Mouse (Mus musculus) liver, embryonic 13.5 days (tissue): ENCODE results near the gene Actg1. TPM values are rescaled to one million over a fixed set of nuclear protein-coding genes. Genes with fewer than 3 reads are reported as not detected.

Experiments used
- ATAC-seq: fragments of 200-750 bp; cut with Nextera tagmentation; 2 replicates; pipeline ENCODE4 v1.8.0; 2017; ENCODE audit warnings: low read depth, mild to moderate bottlenecking, moderate number of reproducible peaks, moderate library complexity
- DNase-seq: peaks from one replicate; pipeline ENCODE4 v3.0.0; 2022
- H3K27ac ChIP-seq: fragments of 300-500 bp; sonication (generic); 2 replicates; pipeline ENCODE4 v1.5.1; 2015; ENCODE audit warnings: moderate library complexity, mild to moderate bottlenecking, inconsistent platforms
- H3K27me3 ChIP-seq: fragments of 300-500 bp; sonication (generic); 2 replicates; pipeline ENCODE4 v1.6.1; 2015; ENCODE audit warnings: mild to moderate bottlenecking, inconsistent platforms
- H3K36me3 ChIP-seq: fragments of 300-500 bp; sonication (generic); 2 replicates; pipeline ENCODE4 v1.6.1; 2015; ENCODE audit warnings: mild to moderate bottlenecking, inconsistent platforms
- H3K4me1 ChIP-seq: fragments of 300-500 bp; sonication (generic); replicated peaks from 2 replicates; pipeline ENCODE4 v1.6.1; 2015; ENCODE audit warnings: inconsistent platforms
- H3K4me2 ChIP-seq: fragments of 300-500 bp; sonication (generic); 2 replicates; pipeline ENCODE4 v1.6.1; 2015; ENCODE audit warnings: inconsistent platforms, mild to moderate bottlenecking, moderate library complexity
- H3K4me3 ChIP-seq: fragments of 300-500 bp; sonication (generic); replicated peaks from 2 replicates; pipeline ENCODE4 v1.5.1; 2015; ENCODE audit warnings: mild to moderate bottlenecking, inconsistent platforms
- H3K9ac ChIP-seq: fragments of 300-500 bp; sonication (generic); 2 replicates; pipeline ENCODE4 v1.6.1; 2015; ENCODE audit warnings: mild to moderate bottlenecking, inconsistent platforms
- H3K9me3 ChIP-seq: fragments of 300-500 bp; sonication (generic); replicated peaks from 2 replicates; pipeline ENCODE4 v1.6.1; 2016; ENCODE audit warnings: inconsistent platforms
- WGBS: fragments of 180-500 bp; shearing (Covaris S2); methylation state at CpG from one replicate; pipeline ENCODE4 v1.1.7; 2015; ENCODE audit not compliant: insufficient replicate concordance; 5-methylcytosine and 5-hydroxymethylcytosine counted together
- polyA plus RNA-seq: library from polyadenylated mRNA; unstranded; fragments of >200 nt; fragmentation: Nextera tagmentation; extraction: Ambion mirVana; gene quantifications from 2 replicates; pipeline ENCODE4 v1.2.1, GENCODE M21; 2015

Gene Actg1
- polyA plus RNA-seq, 1 experiment from 2014 or later, result 712 TPM

- Histone ChIP-seq H3K4me2 (peak overlapping the region; percentile 97), H3K9me3 (no peaks in the 10 kb centered on the region), H3K27ac (peak overlapping the region; percentile 77; the same call in 1 of the 2 replicates), H3K4me1 (peaks cover 81% of the 10 kb centered on the region), H3K27me3 (peaks cover 31% of the 10 kb centered on the region), H3K36me3 (no peaks in the 10 kb centered on the region), H3K9ac (peak overlapping the region; percentile 82), H3K4me3 (peak overlapping the region; percentile 70)
- WGBS, result 52% methylated on average over 12 of the region's 12 CpGs
- no peak for ATAC-seq
- DNase-seq, result no peak
Observed at GRCm38 (mm10) chr11:120306366-120307131, 41.8 kb downstream of the Actg1 start.

- H3K27me3 ChIP-seq, result peaks cover 31% of the 10 kb centered on the region
- H3K4me2 ChIP-seq, result peak overlapping the region; percentile 97
- peaks cover 80% of the 10 kb centered on the region for H3K4me1 ChIP-seq
- ATAC-seq, result no peak
- 13% methylated on average over 15 of the region's 15 CpGs for WGBS
- peak overlapping the region; percentile 77 for H3K27ac ChIP-seq
- H3K4me3 ChIP-seq, result peak overlapping the region; percentile 70
- H3K9me3 ChIP-seq, result no peaks in the 10 kb centered on the region
- peak overlapping the region; percentile 82 for H3K9ac ChIP-seq
- H3K36me3 ChIP-seq, result no peaks in the 10 kb centered on the region
- DNase-seq, result no peak
Observed at GRCm38 (mm10) chr11:120305535-120306365, 42.6 kb downstream of the Actg1 start.

DNA sequence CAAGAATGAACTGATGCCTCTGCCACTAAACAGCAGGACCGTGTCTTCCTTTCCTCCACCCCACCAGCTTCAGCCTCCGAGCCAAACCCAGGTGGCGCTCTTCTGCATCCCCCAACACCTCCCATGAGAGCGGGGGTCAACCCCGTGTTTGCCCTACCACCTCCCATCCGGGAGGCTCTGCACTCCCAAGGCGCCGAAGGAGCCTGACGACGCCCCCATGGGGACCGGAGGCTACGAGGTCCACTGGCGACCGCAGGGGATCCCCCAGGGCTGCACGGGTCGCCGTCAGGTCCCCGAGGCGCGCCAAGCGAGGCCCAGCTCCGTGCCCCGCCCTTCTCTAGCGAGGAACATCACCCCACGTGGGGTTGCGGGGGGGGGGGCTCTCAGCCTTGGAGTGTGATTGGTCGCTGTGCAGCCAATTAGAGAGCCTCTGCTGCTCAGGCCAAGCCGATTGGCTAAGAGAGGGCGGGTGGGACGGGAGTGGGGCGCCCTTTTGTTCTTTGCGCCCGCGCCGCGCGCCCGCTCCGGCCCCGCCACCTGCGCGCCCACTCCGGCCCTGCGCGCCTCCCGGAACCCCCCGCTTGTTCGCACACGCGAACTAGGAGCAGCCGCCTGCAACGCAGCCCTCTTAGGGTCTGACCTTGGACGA, 43.3 kb downstream of the Actg1 start:
- H3K9me3 ChIP-seq, result no peaks in the 10 kb centered on the region

GRCm38 (mm10) chr11:120304350-120304694, 44.0 kb downstream of the Actg1 start:
- peaks cover 31% of the 10 kb centered on the region for H3K27me3 ChIP-seq
- no peaks in the 10 kb centered on the region for H3K9me3 ChIP-seq
- no peaks in the 10 kb centered on the region for H3K36me3 ChIP-seq
- 23% methylated on average over 5 of the region's 5 CpGs for WGBS
- H3K4me2 ChIP-seq, result peak overlapping the region; percentile 97
- H3K4me3 ChIP-seq, result peak overlapping the region; percentile 70
- peak; percentile 41 for DNase-seq
- peak; percentile 23; the same call in 1 of the 2 replicates for ATAC-seq
- H3K9ac ChIP-seq, result peak overlapping the region; percentile 75
- peaks cover 87% of the 10 kb centered on the region for H3K4me1 ChIP-seq
- peak overlapping the region; percentile 91 for H3K27ac ChIP-seq

More for the DNA sequence above, 43.3 kb downstream of the Actg1 start:
- H3K27ac ChIP-seq, result peak overlapping the region; percentile 91
- peak overlapping the region; percentile 82 for H3K9ac ChIP-seq
- H3K4me1 ChIP-seq, result peaks cover 80% of the 10 kb centered on the region
- H3K27me3 ChIP-seq, result peaks cover 31% of the 10 kb centered on the region
- peak; percentile 81 for ATAC-seq
- peak overlapping the region; percentile 97 for H3K4me2 ChIP-seq
- no peaks in the 10 kb centered on the region for H3K36me3 ChIP-seq
- peak; percentile 83 for DNase-seq
- under 1% methylated on average over 52 of the region's 53 CpGs for WGBS
- peak overlapping the region; percentile 70 for H3K4me3 ChIP-seq

GRCm38 (mm10) chr11:120303559-120304349, 44.6 kb downstream of the Actg1 start:
- peak overlapping the region; percentile 97 for H3K4me2 ChIP-seq
- H3K27ac ChIP-seq, result peak overlapping the region; percentile 91
- H3K9me3 ChIP-seq, result no peaks in the 10 kb centered on the region
- DNase-seq (peak; percentile 81), ATAC-seq (peak; percentile 80)
- H3K36me3 ChIP-seq, result no peaks in the 10 kb centered on the region
- peaks cover 26% of the 10 kb centered on the region for H3K27me3 ChIP-seq
- H3K4me1 ChIP-seq, result peaks cover 92% of the 10 kb centered on the region
- H3K9ac ChIP-seq, result peak overlapping the region; percentile 75
- peak overlapping the region; percentile 70 for H3K4me3 ChIP-seq
- 26% methylated on average over 21 of the region's 21 CpGs for WGBS

GRCm38 (mm10) chr11:120303119-120303518, 45.2 kb downstream of the Actg1 start:
- Histone ChIP-seq H3K4me2 (peak overlapping the region; percentile 97), H3K36me3 (no peaks in the 10 kb centered on the region), H3K4me3 (peak overlapping the region; percentile 70), H3K9ac (peak overlapping the region; percentile 75), H3K27ac (peak overlapping the region; percentile 91), H3K4me1 (peaks cover 90% of the 10 kb centered on the region), H3K27me3 (peaks cover 19% of the 10 kb centered on the region), H3K9me3 (no peaks in the 10 kb centered on the region)
- 68% methylated on average over 9 of the region's 9 CpGs for WGBS
- ATAC-seq, result no peak
- no peak for DNase-seq

- Histone ChIP-seq H3K27me3 (no peaks in the 10 kb centered on the region), H3K27ac (peak overlapping the region; percentile 47; the same call in 1 of the 2 replicates), H3K36me3 (no peaks in the 10 kb centered on the region), H3K4me2 (no peak overlapping the region), H3K4me3 (no peak overlapping the region), H3K4me1 (peaks cover 73% of the 10 kb centered on the region), H3K9ac (peak overlapping the region; percentile 2; the same call in 1 of the 2 replicates), H3K9me3 (no peaks in the 10 kb centered on the region)
- DNase-seq, result peak; percentile 43
- peak; percentile 13; the same call in 1 of the 2 replicates for ATAC-seq
- WGBS, result 7% methylated on average over 5 of the region's 5 CpGs
Observed at GRCm38 (mm10) chr11:120299484-120299883, 48.9 kb downstream of the Actg1 start.

GRCm38 (mm10) chr11:120298441-120299141, 49.8 kb downstream of the Actg1 start:
- H3K4me1 ChIP-seq, result peaks cover 73% of the 10 kb centered on the region
- DNase-seq (no peak), ATAC-seq (no peak)
- no peak overlapping the region for H3K27ac ChIP-seq
- H3K36me3 ChIP-seq, result no peaks in the 10 kb centered on the region
- no peaks in the 10 kb centered on the region for H3K27me3 ChIP-seq
- no peak overlapping the region for H3K4me2 ChIP-seq
- H3K9ac ChIP-seq, result no peak overlapping the region
- no peaks in the 10 kb centered on the region for H3K9me3 ChIP-seq
- H3K4me3 ChIP-seq, result no peak overlapping the region
- 74% methylated on average over 4 of the region's 4 CpGs for WGBS

GRCm38 (mm10) chr11:120297767-120298166, 50.6 kb downstream of the Actg1 start:
- H3K27me3 ChIP-seq, result no peaks in the 10 kb centered on the region
- no peak overlapping the region for H3K4me3 ChIP-seq
- no peak overlapping the region for H3K4me2 ChIP-seq
- H3K4me1 ChIP-seq, result peaks cover 72% of the 10 kb centered on the region
- 69% methylated on average over 7 of the region's 7 CpGs for WGBS
- no peaks in the 10 kb centered on the region for H3K9me3 ChIP-seq
- H3K36me3 ChIP-seq, result no peaks in the 10 kb centered on the region
- no peak overlapping the region for H3K27ac ChIP-seq
- ATAC-seq (no peak), DNase-seq (no peak)
- no peak overlapping the region for H3K9ac ChIP-seq
